ENCODE assay signal across 9 mouse cellular contexts in the genomic region with DNA sequence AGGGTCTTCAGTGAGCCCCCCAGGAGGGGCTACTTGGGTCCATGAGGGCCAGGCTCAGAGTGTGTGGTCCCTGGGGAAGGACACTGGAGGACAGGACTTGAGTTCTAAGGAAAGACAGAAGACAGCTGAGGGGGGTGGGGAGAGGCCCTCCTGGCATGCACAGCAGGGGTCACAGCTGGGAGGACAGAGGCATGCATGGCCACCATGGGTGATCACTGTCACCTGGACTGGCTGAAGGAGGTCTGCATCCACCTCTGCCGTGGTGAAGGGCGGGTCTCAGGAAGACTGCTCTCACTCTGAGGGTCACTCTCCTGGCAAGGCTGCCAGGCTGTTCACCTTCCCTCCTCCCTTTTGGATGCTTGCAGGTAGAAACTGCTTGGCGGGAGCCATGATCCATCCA. TPM values are rescaled to one million over a fixed set of nuclear protein-coding genes. Genes with fewer than 3 reads are reported as not detected.
DNase-seq lines count a peak whose midpoint lies in the region; ATAC-seq and TF ChIP-seq lines count a peak whose summit lies in the region.
"Had no signal": no experiment of that assay in that cellular context is flagged by ENCODE, and none has a peak within 500 bp of the region (broad histone marks: within the 10 kb centered on the region; RNA-seq: fewer than 3 reads in every experiment).

No protein-coding gene starts in this region.

- no peaks in the 10 kb centered on the region for H3K27me3 ChIP-seq in heart, embryonic 13.5 days (replicated peaks)
- no peaks in the 10 kb centered on the region for H3K27me3 ChIP-seq in megakaryocyte, embryonic 14.5 days (replicated peaks)
- H3K27me3 ChIP-seq in hindbrain, postnatal 0 days (ENCODE audit: insufficient read depth, low read length): no peaks in the 10 kb centered on the region
- no peaks in the 10 kb centered on the region for H3K27me3 ChIP-seq in neural tube, embryonic 14.5 days (ENCODE audit: control insufficient read depth, insufficient read depth, low read length)

- no peak overlapping the region for H3K9ac ChIP-seq in heart, embryonic 13.5 days
- H3K9ac ChIP-seq in hindbrain, postnatal 0 days (replicated peaks; ENCODE audit: low read length): no peak overlapping the region
- H3K9ac ChIP-seq in neural tube, embryonic 14.5 days (replicated peaks; ENCODE audit: low read depth, low read length): no peak overlapping the region

- H3K4me3 ChIP-seq in heart, embryonic 13.5 days: no peak overlapping the region
- H3K4me3 ChIP-seq in megakaryocyte, embryonic 14.5 days (replicated peaks): peak overlapping the region; percentile 64
- no peak overlapping the region for H3K4me3 ChIP-seq in hindbrain, postnatal 0 days (ENCODE audit: low read length)
- H3K4me3 ChIP-seq in neural tube, embryonic 14.5 days (ENCODE audit: low read depth, low read length): no peak overlapping the region

- H3K4me2 ChIP-seq in heart, embryonic 13.5 days: no peak overlapping the region
- H3K4me2 ChIP-seq in hindbrain, postnatal 0 days (ENCODE audit: low read depth, low read length): no peak overlapping the region
- no peak overlapping the region for H3K4me2 ChIP-seq in neural tube, embryonic 14.5 days (ENCODE audit: low read depth, low read length)

- DNase-seq in heart, adult 8-10 months (ENCODE audit: low spot score): no peak
- DNase-seq in hindbrain, postnatal 0 days (ENCODE audit: low spot score): no peak
- DNase-seq in retina, embryonic 14.5 days (ENCODE audit: low spot score): no peak
- no peak for DNase-seq in adrenal gland, postnatal 10 days
- DNase-seq: kidney, adult 18-20 months had no signal

- H3K9me3 ChIP-seq in heart, embryonic 13.5 days: no peaks in the 10 kb centered on the region
- H3K9me3 ChIP-seq in megakaryocyte, embryonic 14.5 days: no peaks in the 10 kb centered on the region
- no peaks in the 10 kb centered on the region for H3K9me3 ChIP-seq in hindbrain, postnatal 0 days (ENCODE audit: low read length)
- H3K9me3 ChIP-seq in neural tube, embryonic 14.5 days (ENCODE audit: control insufficient read depth, low read length): no peaks in the 10 kb centered on the region

- H3K27ac ChIP-seq in heart, embryonic 13.5 days (replicated peaks): peak overlapping the region; percentile 75
- H3K27ac ChIP-seq in hindbrain, postnatal 0 days: peak overlapping the region; percentile 46; the same call in 1 of the 2 replicates
- peak overlapping the region; percentile 44; the same call in 1 of the 2 replicates for H3K27ac ChIP-seq in neural tube, embryonic 14.5 days (ENCODE audit: low read depth, low read length)

- no peaks in the 10 kb centered on the region for H3K36me3 ChIP-seq in heart, embryonic 13.5 days
- H3K36me3 ChIP-seq in megakaryocyte, embryonic 14.5 days (replicated peaks; ENCODE audit: low read length): peaks cover 31% of the 10 kb centered on the region
- no peaks in the 10 kb centered on the region for H3K36me3 ChIP-seq in hindbrain, postnatal 0 days (ENCODE audit: insufficient read depth, low read length)
- H3K36me3 ChIP-seq in neural tube, embryonic 14.5 days (ENCODE audit: control insufficient read depth, insufficient read depth, low read length): no peaks in the 10 kb centered on the region

- peaks cover 60% of the 10 kb centered on the region for H3K4me1 ChIP-seq in heart, embryonic 13.5 days
- peaks cover 82% of the 10 kb centered on the region for H3K4me1 ChIP-seq in megakaryocyte, embryonic 14.5 days
- peaks cover 17% of the 10 kb centered on the region for H3K4me1 ChIP-seq in hindbrain, postnatal 0 days (ENCODE audit: insufficient read depth, low read length)
- peaks cover 11% of the 10 kb centered on the region; the same call in 1 of the 2 replicates for H3K4me1 ChIP-seq in neural tube, embryonic 14.5 days (ENCODE audit: control insufficient read depth, insufficient read depth, low read length)

- 82% methylated on average over 3 of the region's 3 CpGs for WGBS in heart, embryonic 13.5 days
- WGBS in hindbrain, postnatal 0 days: 81% methylated on average over 3 of the region's 3 CpGs
- WGBS in neural tube, embryonic 14.5 days: 90% methylated on average over 3 of the region's 3 CpGs

- no peak for ATAC-seq in heart, embryonic 13.5 days (ENCODE audit: extremely low read depth, insufficient number of reproducible peaks, low FRiP score, low TSS enrichment)
- ATAC-seq in megakaryocyte, adult 5-6 weeks (ENCODE audit: poor library complexity, severe bottlenecking): no peak
- ATAC-seq in hindbrain, postnatal 0 days: no peak
- ATAC-seq in neural tube, embryonic 14.5 days (ENCODE audit: low read depth): no peak

- TF ChIP-seq CTCF in hindbrain, postnatal 0 days (IDR thresholded peaks at IDR 0.05; ENCODE audit: low read depth): no peak

RNA-seq across cellular contexts. Expression of a gene that starts 3.8 kb away (rescaled TPM):
- polyA plus RNA-seq in heart, embryonic 13.5 days (2015; fragmentation: Nextera tagmentation; extraction: Ambion mirVana): 12.2 and 12.7 TPM in 2 replicates
- total RNA-seq in heart, adult 8-10 months (2022): 10 to 100 TPM; 11.6 to 15.6 (median 13.4) TPM
- 26.0 and 37.7 TPM in 2 replicates for polyA plus RNA-seq in megakaryocyte, embryonic 14.5 days (2012; ENCODE audit: insufficient read depth, low replicate concordance)
- total RNA-seq in megakaryocyte, adult 5-6 weeks (2015): 1.3 and 2.7 TPM in 2 replicates
- 1.4 TPM in 2 replicates for total RNA-seq in megakaryocyte, adult 5-6 weeks (2017)
- 24.3 and 28.8 TPM in 2 replicates for total RNA-seq in hindbrain, postnatal 0 days (2014; rRNA removed)
- 15.2 and 15.7 TPM in 2 replicates for polyA plus RNA-seq in hindbrain, postnatal 0 days (2015; fragmentation: Nextera tagmentation; extraction: Ambion mirVana)
- polyA plus RNA-seq in neural tube, embryonic 14.5 days (2014; fragmentation: Nextera tagmentation; extraction: Ambion mirVana): 24.0 and 25.5 TPM in 2 replicates
- total RNA-seq in adrenal gland, postnatal 10 days (2021): 10 to 100 TPM; 27.0 to 27.5 TPM

RNA-seq across cellular contexts. Expression of a gene that starts 22.0 kb away (rescaled TPM):
- 1.7 and 2.0 TPM in 2 replicates for polyA plus RNA-seq in heart, embryonic 13.5 days (2015; fragmentation: Nextera tagmentation; extraction: Ambion mirVana)
- 10 to 100 TPM in 2 of 4 experiments, 1 to 10 TPM in 2; 5.7 to 11.1 (median 9.9) TPM for total RNA-seq in heart, adult 8-10 months (2022)
- 3.8 and 6.4 TPM in 2 replicates for polyA plus RNA-seq in megakaryocyte, embryonic 14.5 days (2012; ENCODE audit: insufficient read depth, low replicate concordance)
- total RNA-seq in megakaryocyte, adult 5-6 weeks (2015): 1.7 and 5.4 TPM in 2 replicates
- 1.4 and 2.7 TPM in 2 replicates for total RNA-seq in megakaryocyte, adult 5-6 weeks (2017)
- 4.0 and 5.4 TPM in 2 replicates for total RNA-seq in hindbrain, postnatal 0 days (2014; rRNA removed)
- 1.7 and 2.0 TPM in 2 replicates for polyA plus RNA-seq in hindbrain, postnatal 0 days (2015; fragmentation: Nextera tagmentation; extraction: Ambion mirVana)
- 0.64 and 1.0 TPM in 2 replicates for polyA plus RNA-seq in neural tube, embryonic 14.5 days (2014; fragmentation: Nextera tagmentation; extraction: Ambion mirVana)
- total RNA-seq in adrenal gland, postnatal 10 days (2021): 10 to 100 TPM in 1 of 2 experiments, 1 to 10 TPM in 1; 3.6 to 10.8 TPM

RNA-seq across cellular contexts. Expression of a gene that starts 39.0 kb away (rescaled TPM):
- 10.6 and 12.4 TPM in 2 replicates for polyA plus RNA-seq in heart, embryonic 13.5 days (2015; fragmentation: Nextera tagmentation; extraction: Ambion mirVana)
- total RNA-seq in heart, adult 8-10 months (2022): 1 to 10 TPM in 1 of 4 experiments, under 1 TPM in 1, not detected in 2; 0.54 to 1.3 TPM
- 1.9 TPM in 1 of 2 replicates, not detected in the other for polyA plus RNA-seq in megakaryocyte, embryonic 14.5 days (2012; ENCODE audit: insufficient read depth, low replicate concordance)
- total RNA-seq in megakaryocyte, adult 5-6 weeks (2015): not detected in 2 replicates
- total RNA-seq in megakaryocyte, adult 5-6 weeks (2017): not detected in 2 replicates
- 1.7 and 2.3 TPM in 2 replicates for total RNA-seq in hindbrain, postnatal 0 days (2014; rRNA removed)
- polyA plus RNA-seq in hindbrain, postnatal 0 days (2015; fragmentation: Nextera tagmentation; extraction: Ambion mirVana): 6.5 and 6.8 TPM in 2 replicates
- polyA plus RNA-seq in neural tube, embryonic 14.5 days (2014; fragmentation: Nextera tagmentation; extraction: Ambion mirVana): 1.7 and 2.3 TPM in 2 replicates
- under 1 TPM; 0.85 to 0.99 TPM for total RNA-seq in adrenal gland, postnatal 10 days (2021)
